8 mouse cellular contexts compared by ENCODE assay signal in the genomic region with DNA sequence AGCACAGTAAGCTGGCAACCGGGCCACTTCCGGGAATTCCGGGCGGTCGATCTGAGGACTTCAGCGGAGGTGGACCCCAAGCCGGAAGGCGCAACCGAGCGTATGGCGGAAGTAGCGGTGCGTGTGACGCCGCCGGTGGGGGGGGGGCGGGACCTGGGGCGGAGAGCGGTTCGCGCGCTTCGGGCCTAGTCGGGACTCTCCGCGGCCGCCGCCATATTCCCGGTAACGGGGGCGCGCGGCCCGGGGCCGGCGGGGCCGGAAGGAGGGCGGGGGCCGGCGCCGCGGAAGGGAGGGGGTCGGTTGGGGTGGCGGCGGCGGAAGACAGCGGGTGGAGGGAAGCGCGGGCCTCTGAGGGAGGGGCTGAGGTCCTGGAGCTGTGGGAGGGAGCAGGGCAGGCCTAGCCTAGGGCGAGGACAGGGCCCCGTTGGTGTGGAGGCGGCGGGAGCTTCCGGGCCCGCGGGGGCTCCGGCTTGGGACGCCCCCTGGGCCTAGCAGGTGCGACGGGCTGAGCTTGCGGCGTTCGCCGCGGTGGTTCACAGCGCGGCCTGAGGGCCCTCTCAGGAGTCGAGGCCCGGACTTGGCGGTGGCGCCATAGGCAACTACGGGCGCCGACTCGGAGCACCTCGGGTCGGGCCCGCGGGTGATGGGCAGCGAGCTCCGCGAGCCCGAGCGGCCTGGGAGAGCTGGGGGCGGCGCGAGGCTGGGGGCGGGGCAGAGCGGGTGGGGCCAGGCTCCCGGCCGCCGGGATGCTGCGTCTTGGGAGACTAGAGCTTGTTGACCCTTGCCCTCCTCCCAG. TPM values are rescaled to one million over a fixed set of nuclear protein-coding genes. Genes with fewer than 3 reads are reported as not detected.
A peak's percentile ranks its signal among the peaks of the same experiment; 100 is the strongest.
DNase-seq lines count a peak whose midpoint lies in the region; ATAC-seq and TF ChIP-seq lines count a peak whose summit lies in the region.

Cpsf7 (plus strand) TSS at position 161 of the 796 bp plus-strand sequence.

- dilution Hi-C loops in CH12.LX (cut with MboI; ENCODE audit: extremely low pct_ligation_motif_present, extremely low pct_unique_long_range_greater_than_20kb, low sequenced_read_pairs): no loop called here

- H3K4me1 ChIP-seq in CH12.LX (ENCODE audit: control insufficient read depth in 1 of 2, insufficient read depth in 2 of 2): peaks cover 9 to 60% of the 10 kb centered on the region in 2 experiments
- H3K4me1 ChIP-seq in forebrain, embryonic 11.5 days (replicated peaks; ENCODE audit: control insufficient read depth, insufficient read depth, low read length): peaks cover 10% of the 10 kb centered on the region; the same call in 1 of the 2 replicates
- H3K4me1 ChIP-seq in heart, embryonic 16.5 days (ENCODE audit: control insufficient read depth, insufficient read depth, low read length): peaks cover 14% of the 10 kb centered on the region
- peaks cover 53% of the 10 kb centered on the region for H3K4me1 ChIP-seq in liver, embryonic 15.5 days (replicated peaks)
- H3K4me1 ChIP-seq in neural tube, embryonic 12.5 days: peaks cover 19% of the 10 kb centered on the region

- under 1% methylated on average over 77 of the region's 93 CpGs for WGBS in forebrain, embryonic 11.5 days
- WGBS in heart, embryonic 16.5 days: under 1% methylated on average over 86 of the region's 93 CpGs
- under 1% methylated on average over 89 of the region's 93 CpGs for whole genome bisulfite sequencing in liver, embryonic 15.5 days (ENCODE audit: insufficient replicate concordance)
- WGBS in neural tube, embryonic 12.5 days: under 1% methylated on average over 92 of the region's 93 CpGs

- H3K4me3 ChIP-seq in CH12.LX (replicated peaks in 1 of 3; ENCODE audit: low read depth in 2 of 3, low read length in 2 of 3, poor library complexity in 1 of 3): peak within 1 kb of the TSS; percentile 90 to 96 (median 94)
- peak within 1 kb of the TSS; percentile 94 for H3K4me3 ChIP-seq in forebrain, embryonic 11.5 days (ENCODE audit: low read depth, low read length)
- peak within 1 kb of the TSS; percentile 96 for H3K4me3 ChIP-seq in heart, embryonic 16.5 days (ENCODE audit: low read length)
- peak within 1 kb of the TSS; percentile 99 for H3K4me3 ChIP-seq in liver, embryonic 15.5 days (replicated peaks)
- peak within 1 kb of the TSS; percentile 98 for H3K4me3 ChIP-seq in neural tube, embryonic 12.5 days

- H3K27me3 ChIP-seq in CH12.LX (replicated peaks): no peaks in the 10 kb centered on the region
- H3K27me3 ChIP-seq in forebrain, embryonic 11.5 days (ENCODE audit: control insufficient read depth, insufficient read depth, low read length): no peaks in the 10 kb centered on the region
- no peaks in the 10 kb centered on the region for H3K27me3 ChIP-seq in heart, embryonic 16.5 days (ENCODE audit: control insufficient read depth, insufficient read depth, low read length)
- no peaks in the 10 kb centered on the region for H3K27me3 ChIP-seq in liver, embryonic 15.5 days
- H3K27me3 ChIP-seq in neural tube, embryonic 12.5 days (replicated peaks): no peaks in the 10 kb centered on the region

- no peak for TF ChIP-seq RAD21 in CH12.LX (IDR thresholded peaks at IDR 0.05; ENCODE audit: low read depth, low read length)

- TF ChIP-seq POLR2A in CH12.LX (IDR thresholded peaks at IDR 0.05; ENCODE audit: low read depth, low read length): peak; percentile 82; the same call in 1 of the 2 replicates

- H3K79me2 ChIP-seq in CH12.LX (replicated peaks; ENCODE audit: control insufficient read depth, extremely low read depth, insufficient read depth, poor library complexity, severe bottlenecking): peaks cover 54% of the 10 kb centered on the region

- peak; percentile 94 for DNase-seq in CH12.LX (ENCODE audit: extremely low read depth)
- DNase-seq in c-Kit-positive CD71-positive TER-119-negative erythroid progenitor cells, embryonic 14.5 days (ENCODE audit: low read depth): peak; percentile 87
- DNase-seq in forebrain, embryonic 11.5 days (ENCODE audit: low spot score): peak; percentile 97
- peak; percentile 95 for DNase-seq in kidney, postnatal 36 days
- peak; percentile 90 for DNase-seq in telencephalon, adult 2 months (ENCODE audit: low read depth, low spot score)

- ATAC-seq in forebrain, embryonic 11.5 days (replicated peaks; ENCODE audit: low FRiP score): peak; percentile 95
- peak; percentile 94 for ATAC-seq in heart, embryonic 16.5 days (replicated peaks; ENCODE audit: extremely low read depth, insufficient read depth, low FRiP score)
- peak; percentile 91 for ATAC-seq in liver, embryonic 15.5 days (ENCODE audit: insufficient read depth)
- ATAC-seq in neural tube, embryonic 12.5 days (ENCODE audit: low FRiP score, low read depth): peak; percentile 93

- TF ChIP-seq EP300 in CH12.LX (IDR thresholded peaks at IDR 0.05; ENCODE audit: low read length): no peak

- peaks cover 8 to 30% of the 10 kb centered on the region in 2 experiments for H3K36me3 ChIP-seq in CH12.LX (replicated peaks in 1 of 2; ENCODE audit: control insufficient read depth in 1 of 2, insufficient read depth in 1 of 2, low read length in 1 of 2)
- H3K36me3 ChIP-seq in forebrain, embryonic 11.5 days (ENCODE audit: control insufficient read depth, insufficient read depth, low read length): peaks cover 3% of the 10 kb centered on the region; the same call in 1 of the 2 replicates
- H3K36me3 ChIP-seq in heart, embryonic 16.5 days (ENCODE audit: control insufficient read depth, insufficient read depth): peaks cover 8% of the 10 kb centered on the region
- peaks cover 28% of the 10 kb centered on the region for H3K36me3 ChIP-seq in liver, embryonic 15.5 days (replicated peaks)
- H3K36me3 ChIP-seq in neural tube, embryonic 12.5 days: peaks cover 15% of the 10 kb centered on the region

- H3K9me3 ChIP-seq in CH12.LX (replicated peaks; ENCODE audit: low read length): no peaks in the 10 kb centered on the region
- no peaks in the 10 kb centered on the region for H3K9me3 ChIP-seq in forebrain, embryonic 11.5 days (ENCODE audit: control insufficient read depth, low read length)
- H3K9me3 ChIP-seq in heart, embryonic 16.5 days (replicated peaks; ENCODE audit: control insufficient read depth, low read length): no peaks in the 10 kb centered on the region
- no peaks in the 10 kb centered on the region for H3K9me3 ChIP-seq in liver, embryonic 15.5 days (replicated peaks)
- no peaks in the 10 kb centered on the region for H3K9me3 ChIP-seq in neural tube, embryonic 12.5 days

- H3K27ac ChIP-seq in CH12.LX (ENCODE audit: insufficient read depth, low read depth): peak within 1 kb of the TSS; percentile 92
- peak within 1 kb of the TSS; percentile 96 for H3K27ac ChIP-seq in forebrain, embryonic 11.5 days (ENCODE audit: low read depth, low read length)
- peak within 1 kb of the TSS; percentile 99 for H3K27ac ChIP-seq in heart, embryonic 16.5 days (ENCODE audit: low read length)
- H3K27ac ChIP-seq in liver, embryonic 15.5 days (replicated peaks): peak within 1 kb of the TSS; percentile 99
- peak within 1 kb of the TSS; percentile 94 for H3K27ac ChIP-seq in neural tube, embryonic 12.5 days

- H3K9ac ChIP-seq in CH12.LX (ENCODE audit: insufficient read depth, low read depth): peak within 1 kb of the TSS; percentile 98
- H3K9ac ChIP-seq in forebrain, embryonic 11.5 days (ENCODE audit: low read length): peak within 1 kb of the TSS; percentile 99
- peak within 1 kb of the TSS; percentile 100 for H3K9ac ChIP-seq in heart, embryonic 16.5 days (ENCODE audit: low read length)
- H3K9ac ChIP-seq in liver, embryonic 15.5 days: peak within 1 kb of the TSS; percentile 99
- peak within 1 kb of the TSS; percentile 98 for H3K9ac ChIP-seq in neural tube, embryonic 12.5 days

- peak within 1 kb of the TSS; percentile 98 for H3K4me2 ChIP-seq in CH12.LX (ENCODE audit: insufficient read depth, low read depth, poor library complexity, severe bottlenecking)
- peak within 1 kb of the TSS; percentile 79 for H3K4me2 ChIP-seq in forebrain, embryonic 11.5 days (ENCODE audit: low read depth, low read length, severe bottlenecking)
- peak within 1 kb of the TSS; percentile 75 for H3K4me2 ChIP-seq in heart, embryonic 16.5 days (ENCODE audit: low read depth, low read length)
- H3K4me2 ChIP-seq in liver, embryonic 15.5 days: peak within 1 kb of the TSS; percentile 77
- peak within 1 kb of the TSS; percentile 76 for H3K4me2 ChIP-seq in neural tube, embryonic 12.5 days (replicated peaks)

- in situ Hi-C loops in CH12.LX (cut with MboI; ENCODE audit: low pct_ligation_motif_present, low pct_unique_long_range_greater_than_20kb, low sequenced_read_pairs): no loop called here

- no peak for TF ChIP-seq CTCF in CH12.LX (conservative IDR thresholded peaks at IDR 0.05 in 1 of 2, IDR thresholded peaks at IDR 0.05 in 1 of 2; ENCODE audit: low read depth in 2 of 2, low read length in 2 of 2)

TF ChIP-seq in CH12.LX, 34 proteins besides CTCF, POLR2A, EP300 and RAD21 (continues in another document):
- peak; percentile 98 for TF ChIP-seq ELF1 (IDR thresholded peaks at IDR 0.05; ENCODE audit: low read depth, low read length)
- TF ChIP-seq HCFC1 (IDR thresholded peaks at IDR 0.05; ENCODE audit: low read depth, low read length): peak; percentile 76
- no peak for TF ChIP-seq MEF2A (IDR thresholded peaks at IDR 0.05; ENCODE audit: borderline replicate concordance, low read depth, low read length)
- TF ChIP-seq IRF4 (IDR thresholded peaks at IDR 0.05; ENCODE audit: low read depth, low read length): no peak
- 0 out of 2 replicates have a peak, but pooled peaks have one; percentile 83 for TF ChIP-seq SIN3A (IDR thresholded peaks at IDR 0.05; ENCODE audit: low read length)
- TF ChIP-seq NELFE (IDR thresholded peaks at IDR 0.05; ENCODE audit: low read depth, low read length): peak; percentile 75; the same call in 1 of the 2 replicates
- peak; percentile 68; the same call in 1 of the 2 replicates for TF ChIP-seq TCF12 (IDR thresholded peaks at IDR 0.05; ENCODE audit: low read depth, low read length)
- TF ChIP-seq MAFK (IDR thresholded peaks at IDR 0.05; ENCODE audit: insufficient replicate concordance, low read length): no peak
- TF ChIP-seq KAT2A (IDR thresholded peaks at IDR 0.05; ENCODE audit: insufficient replicate concordance, low read length): peak; percentile 72; the same call in 1 of the 2 replicates
- no peak for TF ChIP-seq ZKSCAN1 (IDR thresholded peaks at IDR 0.05; ENCODE audit: borderline replicate concordance, low read depth, low read length)
- TF ChIP-seq MAZ (IDR thresholded peaks at IDR 0.05; ENCODE audit: low read depth, low read length): peak; percentile 59; the same call in 1 of the 2 replicates
- TF ChIP-seq JUND (conservative IDR thresholded peaks at IDR 0.05; ENCODE audit: low read depth, low read length): no peak

RNA-seq across cellular contexts. Expression of gene Cpsf7, which starts in this region (rescaled TPM):
- 25.6 and 29.3 TPM in 2 replicates for total RNA-seq in CH12.LX (2012; rRNA removed)
- total RNA-seq in CH12.LX (2014; rRNA removed): 28.8 and 30.8 TPM in 2 replicates
- polyA plus RNA-seq in CH12.LX (2012; ENCODE audit: insufficient read length, low read depth): 47.8 and 48.8 TPM in 2 replicates
- polyA plus RNA-seq in forebrain, embryonic 11.5 days (2014; fragmentation: Nextera tagmentation; extraction: Ambion mirVana): 78.4 and 82.1 TPM in 2 replicates
- polyA plus RNA-seq in heart, embryonic 16.5 days (2015; fragmentation: Nextera tagmentation; extraction: Ambion mirVana): 27.7 and 33.1 TPM in 2 replicates
- 11.1 and 12.3 TPM in 2 replicates for polyA plus RNA-seq in liver, embryonic 15.5 days (2015; fragmentation: Nextera tagmentation; extraction: Ambion mirVana)
- polyA plus RNA-seq in neural tube, embryonic 12.5 days (2016; fragmentation: Nextera tagmentation; extraction: Ambion mirVana): 51.1 and 57.2 TPM in 2 replicates

Comparison
In these comparisons a context has a peak if more than half of its experiments do, and no peak if none do; other contexts are left out.
1. Peak in every context shown above with its lines: DNase-seq, ATAC-seq, H3K4me3 ChIP-seq and H3K27ac ChIP-seq.